Mouse (Mus musculus) liver, adult 2 months (tissue): ENCODE measurements at regions not wholly inside any gene's neighbourhood (a gene's known extent, or its start where the extent isn't known, plus 50 kb on each side); places are given as distances from the start of the nearest gene placed in this dataset.

ENCODE experiments used
- CTCF ChIP-seq: fragments of 200-500 bp; IDR thresholded peaks from 2 replicates; pipeline ENCODE4 v1.5.1; 2011; ENCODE audit warnings: low read depth, low read length, control low read depth
- POLR2A ChIP-seq: fragments of 200-500 bp; IDR thresholded peaks from 2 replicates; pipeline ENCODE4 v1.6.1; 2011; ENCODE audit warnings: low read length, control low read depth; ENCODE audit not compliant: insufficient read depth; ENCODE audit errors: extremely low read depth

DNA sequence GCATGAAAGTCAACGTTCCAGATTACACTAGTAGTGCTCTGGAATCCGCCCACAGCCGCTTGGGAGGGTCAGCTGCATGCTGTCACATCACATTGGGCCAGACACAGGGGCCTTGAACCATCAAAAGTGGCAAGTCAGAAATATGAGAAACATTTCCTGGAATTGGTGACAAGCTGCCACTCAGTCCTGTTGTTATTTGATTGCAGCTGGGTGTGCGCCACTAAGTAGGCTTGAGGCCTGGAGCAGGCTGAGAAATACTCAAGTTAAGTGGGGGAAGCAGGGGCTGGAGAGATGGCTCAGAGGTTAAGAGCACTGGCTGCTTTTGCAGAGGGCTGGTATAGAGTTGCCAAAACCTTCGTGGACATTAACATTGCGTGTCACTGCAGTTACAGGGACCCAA, 51.2 kb upstream of the Bmp4 start:
- TF ChIP-seq POLR2A = no peak
- TF ChIP-seq CTCF = no peak
